Mouse (Mus musculus) kidney, embryonic 14.5 days (tissue): Measurements from ENCODE around the gene Tbl1x. TPM values are rescaled to one million over a fixed set of nuclear protein-coding genes. Genes with fewer than 3 reads are reported as not detected.
A peak's percentile ranks its signal among the peaks of the same experiment; 100 is the strongest.

Experiments
- ATAC-seq: fragments of 200-750 bp; cut with Nextera tagmentation; 2 replicates; pipeline ENCODE4 v1.8.0; 2017; ENCODE audit warnings: moderate number of reproducible peaks, mild to moderate bottlenecking, moderate TSS enrichment, moderate library complexity; ENCODE audit not compliant: low FRiP score, low TSS enrichment
- H3K27ac ChIP-seq: fragments of 300-500 bp; sonication (generic); 2 replicates; pipeline ENCODE4 v1.5.1; 2014; ENCODE audit warnings: low read depth, mild to moderate bottlenecking, low read length, moderate library complexity, mixed read lengths
- H3K27me3 ChIP-seq: fragments of 300-500 bp; sonication (generic); 2 replicates; pipeline ENCODE4 v1.6.1; 2014; ENCODE audit warnings: mild to moderate bottlenecking, low read length; ENCODE audit not compliant: control insufficient read depth, insufficient read depth
- H3K36me3 ChIP-seq: fragments of 300-500 bp; sonication (generic); 2 replicates; pipeline ENCODE4 v1.6.1; 2014; ENCODE audit warnings: low read length, mixed read lengths; ENCODE audit not compliant: control insufficient read depth, insufficient read depth
- H3K4me1 ChIP-seq: fragments of 300-500 bp; sonication (generic); 2 replicates; pipeline ENCODE4 v1.6.1; 2014; ENCODE audit warnings: low read length, mixed read lengths; ENCODE audit not compliant: control insufficient read depth, insufficient read depth
- H3K4me2 ChIP-seq: fragments of 300-500 bp; sonication (generic); replicated peaks from 2 replicates; pipeline ENCODE4 v1.6.1; 2014; ENCODE audit warnings: low read depth, mild to moderate bottlenecking, low read length
- H3K4me3 ChIP-seq: fragments of 300-500 bp; sonication (generic); 2 replicates; pipeline ENCODE4 v1.5.1; 2014; ENCODE audit warnings: mild to moderate bottlenecking, low read length
- H3K9ac ChIP-seq: fragments of 300-500 bp; sonication (generic); 2 replicates; pipeline ENCODE4 v1.6.1; 2014; ENCODE audit warnings: low read depth, mild to moderate bottlenecking, low read length, moderate library complexity
- H3K9me3 ChIP-seq: fragments of 300-500 bp; sonication (generic); 2 replicates; pipeline ENCODE4 v1.6.1; 2016; ENCODE audit warnings: low read length; ENCODE audit not compliant: control insufficient read depth
- WGBS: fragments of 180-500 bp; shearing (Covaris S2); extraction: QIAGEN DNeasy Blood & Tissue Kit; methylation state at CpG from one replicate; pipeline ENCODE4 v1.1.7; 2014; 5-methylcytosine and 5-hydroxymethylcytosine counted together
- polyA plus RNA-seq: library from polyadenylated mRNA; unstranded; fragments of >200 nt; fragmentation: Nextera tagmentation; extraction: Ambion mirVana; gene quantifications from 2 replicates; pipeline ENCODE4 v1.2.1, GENCODE M21; 2014

The Tbl1x gene
- polyA plus RNA-seq, 1 experiment from 2014 or later = 98.9 TPM

GRCm38 (mm10) chrX:77650246-77650645 lies 139.4 kb downstream of the Tbl1x start:
- H3K36me3 ChIP-seq = peaks cover 44% of the 10 kb centered on the region; the same call in 1 of the 2 replicates

DNA sequence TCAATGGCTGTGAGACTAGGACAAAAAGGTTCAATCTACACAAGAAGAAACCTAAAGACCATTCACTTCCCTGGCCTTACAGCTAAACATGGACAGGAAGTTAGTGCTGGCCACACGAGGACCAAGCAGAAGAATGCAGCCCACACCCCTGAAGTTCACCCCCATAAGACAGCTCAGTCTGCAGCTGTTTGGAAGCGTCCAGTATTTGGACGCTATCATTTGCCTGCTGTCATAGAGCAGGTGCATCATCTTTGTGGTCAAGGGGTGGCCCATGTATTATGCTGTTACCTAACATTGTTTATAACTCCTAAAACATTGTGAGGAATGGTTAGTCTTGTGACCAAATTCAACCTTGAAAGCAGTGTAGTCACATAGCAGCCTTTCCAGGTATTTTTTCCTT lies 151.2 kb downstream of the Tbl1x start:
- H3K4me3 ChIP-seq = no peak overlapping the region
- H3K4me2 ChIP-seq = no peak overlapping the region
- WGBS = 82% methylated on average over 3 of the region's 3 CpGs
- peaks cover 14% of the 10 kb centered on the region for H3K36me3 ChIP-seq
- H3K27me3 ChIP-seq = no peaks in the 10 kb centered on the region
- no peak overlapping the region for H3K27ac ChIP-seq
- no peak for ATAC-seq
- H3K4me1 ChIP-seq = no peaks in the 10 kb centered on the region
- H3K9me3 ChIP-seq = no peaks in the 10 kb centered on the region
- no peak overlapping the region for H3K9ac ChIP-seq

More at GRCm38 (mm10) chrX:77650246-77650645, 139.4 kb downstream of the Tbl1x start:
- Histone ChIP-seq H3K9me3 (no peaks in the 10 kb centered on the region), H3K9ac (no peak overlapping the region), H3K4me1 (no peaks in the 10 kb centered on the region), H3K4me2 (no peak overlapping the region), H3K27ac (no peak overlapping the region), H3K27me3 (no peaks in the 10 kb centered on the region), H3K4me3 (no peak overlapping the region)
- ATAC-seq = peak; percentile 39; the same call in 1 of the 2 replicates
- WGBS = 74% methylated on average over 2 of the region's 2 CpGs

DNA sequence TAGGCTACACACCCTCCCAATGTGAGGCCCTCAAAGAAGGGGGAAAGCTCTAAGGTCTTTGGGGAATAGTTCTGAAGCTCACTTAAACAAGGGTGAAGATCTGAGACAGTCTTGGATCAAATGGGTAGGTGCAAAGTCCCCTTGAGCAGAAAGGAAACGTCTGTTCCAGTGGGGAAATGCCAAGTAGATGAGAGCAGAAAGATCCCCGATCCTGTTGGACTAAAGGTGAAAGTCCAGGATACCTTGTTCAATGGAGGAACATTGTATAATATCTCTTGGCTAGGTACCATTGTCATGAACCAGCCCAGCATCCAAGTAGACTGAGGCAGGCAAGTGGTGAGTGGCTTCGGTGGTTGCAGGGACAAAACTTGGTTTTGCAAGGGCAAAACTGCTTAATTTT lies 152.5 kb downstream of the Tbl1x start:
- no peak overlapping the region for H3K4me2 ChIP-seq
- H3K9me3 ChIP-seq = no peaks in the 10 kb centered on the region
- no peaks in the 10 kb centered on the region for H3K4me1 ChIP-seq
- H3K4me3 ChIP-seq = no peak overlapping the region
- no peak overlapping the region for H3K9ac ChIP-seq
- no peak for ATAC-seq
- no peaks in the 10 kb centered on the region for H3K27me3 ChIP-seq
- H3K27ac ChIP-seq = no peak overlapping the region
- 78% methylated on average over 3 of the region's 3 CpGs for WGBS
- peaks cover 13% of the 10 kb centered on the region for H3K36me3 ChIP-seq

- Histone ChIP-seq H3K4me2 (no peak overlapping the region), H3K27me3 (no peaks in the 10 kb centered on the region), H3K9ac (no peak overlapping the region), H3K27ac (no peak overlapping the region), H3K4me1 (no peaks in the 10 kb centered on the region), H3K9me3 (no peaks in the 10 kb centered on the region), H3K4me3 (no peak overlapping the region), H3K36me3 (peaks cover 4% of the 10 kb centered on the region; the same call in 1 of the 2 replicates)
- 81% methylated on average over 2 of the region's 2 CpGs for WGBS
- no peak for ATAC-seq
Measured at GRCm38 (mm10) chrX:77665030-77665429, 154.2 kb downstream of the Tbl1x start.

DNA sequence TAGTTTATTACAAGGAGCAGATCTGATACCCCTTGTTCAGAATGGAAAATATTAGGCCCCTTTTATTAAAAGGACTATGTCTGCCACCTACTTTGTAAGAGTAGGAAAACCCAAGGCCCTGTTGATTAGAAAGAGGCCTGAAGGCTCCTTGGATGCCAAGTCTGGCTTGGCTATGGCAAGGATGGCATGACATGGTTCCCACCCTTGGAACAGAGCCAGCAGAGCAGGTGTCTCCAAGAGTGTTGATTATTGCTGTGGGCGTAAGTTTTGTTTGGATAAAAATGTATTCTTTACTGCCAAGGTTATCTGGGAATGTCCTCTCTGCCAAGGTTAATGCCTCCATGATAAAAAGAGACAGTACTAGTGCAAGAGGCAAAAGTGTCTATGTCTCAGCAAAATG lies 156.1 kb downstream of the Tbl1x start:
- Histone ChIP-seq H3K27ac (no peak overlapping the region), H3K27me3 (no peaks in the 10 kb centered on the region), H3K9ac (no peak overlapping the region), H3K9me3 (no peaks in the 10 kb centered on the region), H3K36me3 (no peaks in the 10 kb centered on the region; the same call in 1 of the 2 replicates), H3K4me1 (no peaks in the 10 kb centered on the region), H3K4me2 (no peak overlapping the region), H3K4me3 (no peak overlapping the region)
- no peak for ATAC-seq
- WGBS = 72% methylated on average over 1 of the region's 1 CpGs

- H3K9me3 ChIP-seq = no peaks in the 10 kb centered on the region
- no peak for ATAC-seq
Measured at GRCm38 (mm10) chrX:77667441-77667840, 156.6 kb downstream of the Tbl1x start.

DNA sequence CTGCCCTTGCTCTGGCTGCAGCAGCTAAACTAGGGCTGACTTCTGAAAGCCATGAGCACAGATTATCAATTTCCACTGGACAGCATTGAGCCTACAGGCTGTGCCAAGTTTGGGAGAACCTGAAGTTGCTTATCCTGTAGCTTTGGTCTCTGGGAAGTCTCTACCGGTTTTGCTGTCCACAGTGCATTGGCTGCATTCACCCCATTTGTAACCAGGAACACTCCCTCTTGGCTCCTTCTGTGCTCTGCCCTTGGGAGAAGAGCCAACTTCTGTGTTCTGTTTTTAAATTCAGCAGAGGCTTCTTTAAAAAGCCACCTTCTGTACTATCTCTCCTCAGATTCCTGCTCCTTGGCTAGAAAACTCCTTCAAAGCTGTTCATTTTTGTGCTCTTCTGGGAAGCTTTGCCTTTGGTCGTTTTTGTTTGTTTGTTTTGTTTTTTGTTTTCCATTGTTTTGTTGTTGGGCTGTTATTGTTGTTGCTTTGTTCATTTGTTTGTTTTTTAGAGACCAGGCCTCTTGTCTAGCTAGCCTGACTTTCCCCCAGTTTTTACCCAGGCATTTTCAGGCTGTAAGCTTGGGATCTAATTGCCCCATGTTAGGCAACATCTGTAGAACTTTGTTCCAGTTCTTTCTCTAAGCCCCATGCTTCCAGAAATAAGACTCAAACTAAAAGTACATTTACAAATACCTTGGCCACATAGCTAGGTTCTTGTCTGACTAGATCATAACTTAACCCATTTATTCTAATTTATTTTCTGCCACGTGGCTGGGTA lies 159.2 kb downstream of the Tbl1x start:
- H3K27me3 ChIP-seq = no peaks in the 10 kb centered on the region
- no peaks in the 10 kb centered on the region for H3K4me1 ChIP-seq
- H3K4me2 ChIP-seq = no peak overlapping the region
- H3K9ac ChIP-seq = no peak overlapping the region
- no peak overlapping the region for H3K4me3 ChIP-seq
- no peak for ATAC-seq
- H3K36me3 ChIP-seq = no peaks in the 10 kb centered on the region
- H3K27ac ChIP-seq = no peak overlapping the region
- WGBS = 66% methylated on average over 3 of the region's 3 CpGs
- H3K9me3 ChIP-seq = no peaks in the 10 kb centered on the region

More at GRCm38 (mm10) chrX:77667441-77667840, 156.6 kb downstream of the Tbl1x start:
- no peak overlapping the region for H3K27ac ChIP-seq
- no peak overlapping the region for H3K4me2 ChIP-seq
- no peaks in the 10 kb centered on the region for H3K27me3 ChIP-seq
- no peak overlapping the region for H3K9ac ChIP-seq
- no peak overlapping the region for H3K4me3 ChIP-seq
- no peaks in the 10 kb centered on the region for H3K36me3 ChIP-seq
- no peaks in the 10 kb centered on the region for H3K4me1 ChIP-seq
